Mouse (Mus musculus): ENCODE measurements around the gene Serpinh1. TPM values are rescaled to one million over a fixed set of nuclear protein-coding genes. Genes with fewer than 3 reads are reported as not detected.

The Serpinh1 gene
- polyA plus RNA-seq, 1 experiment = 47.9 TPM

GRCm38 (mm10) chr7:99300650-99301175 lies 52.3 kb downstream of the Serpinh1 start:
- 65% methylated on average over 3 of the region's 3 CpGs for WGBS
- H3K4me3 ChIP-seq (replicated peaks; ENCODE audit: control insufficient read depth, low read depth, low read length) = no peak overlapping the region
- peaks cover 2% of the 10 kb centered on the region; the same call in 1 of the 2 replicates for H3K4me1 ChIP-seq (ENCODE audit: control insufficient read depth, insufficient read depth, low read length)
- TF ChIP-seq CTCF (IDR thresholded peaks at IDR 0.05; ENCODE audit: control insufficient read depth, insufficient read depth, low read length) (no peak), POLR2A (IDR thresholded peaks at IDR 0.05; ENCODE audit: borderline replicate concordance, control insufficient read depth, low read depth, low read length) (no peak)
- no peak overlapping the region for H3K27ac ChIP-seq (ENCODE audit: control insufficient read depth, insufficient read depth, low read depth, low read length, poor library complexity)

Other genes starting within 250 kb of the Serpinh1 start
- gene Uvrag, start 212.1 kb downstream of the Serpinh1 start, polyA plus RNA-seq (2011; ENCODE audit: insufficient read depth, insufficient read length, low replicate concordance, missing spikeins) = 10.5 and 38.2 TPM in 2 replicates
- 3.8 and 10.9 TPM in 2 replicates for gene Dgat2, start 170.5 kb downstream of the Serpinh1 start, polyA plus RNA-seq (2011; ENCODE audit: insufficient read depth, insufficient read length, low replicate concordance, missing spikeins)
- gene Mogat2, start 114.6 kb downstream of the Serpinh1 start, polyA plus RNA-seq (2011; ENCODE audit: insufficient read depth, insufficient read length, low replicate concordance, missing spikeins) = 1.1 and 5.9 TPM in 2 replicates
- gene Map6, start 85.8 kb downstream of the Serpinh1 start, polyA plus RNA-seq (2011; ENCODE audit: insufficient read depth, insufficient read length, low replicate concordance, missing spikeins) = 1.7 TPM in 1 of 2 replicates, not detected in the other
- 0.54 and 1.5 TPM in 2 replicates for gene Gdpd5, start 28.2 kb upstream of the Serpinh1 start, polyA plus RNA-seq (2011; ENCODE audit: insufficient read depth, insufficient read length, low replicate concordance, missing spikeins)
- gene Klhl35, start 112.8 kb upstream of the Serpinh1 start, polyA plus RNA-seq (2011; ENCODE audit: insufficient read depth, insufficient read length, low replicate concordance, missing spikeins) = 0.83 TPM in 1 of 2 replicates, not detected in the other
- 490 and 757 TPM in 2 replicates for gene Rps3, start 130.5 kb upstream of the Serpinh1 start, polyA plus RNA-seq (2011; ENCODE audit: insufficient read depth, insufficient read length, low replicate concordance, missing spikeins)
- gene Arrb1, start 182.2 kb upstream of the Serpinh1 start, polyA plus RNA-seq (2011; ENCODE audit: insufficient read depth, insufficient read length, low replicate concordance, missing spikeins) = 80.4 and 89.7 TPM in 2 replicates